Mouse (Mus musculus): Measurements from ENCODE around the gene Slc9b1.

- no peak for TF ChIP-seq GATA1 (IDR thresholded peaks at IDR 0.05; ENCODE audit: low read length)
- no peak for TF ChIP-seq TAL1 (IDR thresholded peaks at IDR 0.05; ENCODE audit: low read length)
Observed at GRCm38 (mm10) chr3:135298560-135298959, 49.3 kb upstream of the Slc9b1 start.

Data from erythroblast, embryonic 14.5 days (primary cell).